Mouse (Mus musculus): ENCODE measurements around the gene Hamp2.
A peak's percentile ranks its signal among the peaks of the same experiment; 100 is the strongest.

Gene Hamp2

DNA sequence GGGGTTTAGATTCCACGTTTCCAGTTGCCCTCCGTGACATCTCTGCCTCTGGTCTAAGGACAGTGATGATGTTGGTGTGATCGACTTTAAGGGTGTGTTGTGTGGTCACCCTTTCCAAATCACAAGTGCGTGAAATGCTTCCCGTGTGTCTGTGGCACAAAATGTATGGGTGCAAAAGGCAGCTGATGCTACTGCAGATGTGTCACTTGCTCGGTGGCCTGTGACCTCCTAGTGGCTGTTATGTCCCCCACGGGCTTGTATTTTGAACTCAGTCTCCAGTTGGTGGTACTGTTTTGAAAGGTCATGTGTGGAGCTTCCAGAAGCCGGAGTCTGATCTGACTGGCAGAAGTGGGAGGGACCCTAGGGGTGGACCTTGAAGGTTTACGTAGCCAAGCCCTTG, 32.7 kb downstream of the Hamp2 start:
- no peak for DNase-seq (ENCODE audit: low read depth)

DNA sequence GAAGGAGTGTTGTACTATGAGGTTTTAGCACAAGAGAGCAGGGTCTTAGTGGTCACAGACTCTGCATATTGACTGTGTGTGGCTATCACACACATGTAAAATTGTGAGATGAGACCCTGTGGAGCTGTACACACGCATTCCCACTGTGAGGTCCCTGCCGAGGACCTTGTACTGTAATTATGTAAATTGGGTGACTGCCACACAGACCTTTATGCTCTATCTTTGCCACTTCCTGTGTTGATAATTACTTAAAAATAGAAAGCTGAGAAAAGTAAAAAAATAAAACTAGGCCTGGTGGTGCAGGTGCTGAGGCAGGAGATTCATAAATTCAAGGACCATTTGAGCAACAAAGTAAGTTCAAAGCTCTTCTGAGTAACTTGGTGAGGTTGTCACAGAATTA, 33.8 kb downstream of the Hamp2 start:
- DNase-seq (ENCODE audit: low read depth): no peak

DNA sequence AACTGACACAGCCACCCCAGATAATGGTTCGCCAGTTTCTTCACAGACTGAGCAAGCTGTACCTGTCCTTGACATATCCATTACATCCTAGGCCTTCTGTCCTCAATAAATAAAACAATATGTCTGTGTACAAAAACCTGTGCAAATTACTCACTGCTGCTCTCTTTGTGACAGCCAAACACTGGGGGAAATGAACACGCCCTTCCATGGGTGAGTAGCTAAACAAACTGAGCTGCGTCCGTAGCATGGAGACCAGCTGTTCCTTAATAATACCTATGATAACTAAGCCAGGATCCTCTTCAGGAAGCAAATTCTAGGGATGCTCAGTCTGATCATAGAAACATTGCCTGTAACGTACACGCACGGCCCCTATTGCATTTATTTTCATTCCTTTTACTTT, 35.7 kb downstream of the Hamp2 start:
- DNase-seq (ENCODE audit: low read depth): no peak

DNA sequence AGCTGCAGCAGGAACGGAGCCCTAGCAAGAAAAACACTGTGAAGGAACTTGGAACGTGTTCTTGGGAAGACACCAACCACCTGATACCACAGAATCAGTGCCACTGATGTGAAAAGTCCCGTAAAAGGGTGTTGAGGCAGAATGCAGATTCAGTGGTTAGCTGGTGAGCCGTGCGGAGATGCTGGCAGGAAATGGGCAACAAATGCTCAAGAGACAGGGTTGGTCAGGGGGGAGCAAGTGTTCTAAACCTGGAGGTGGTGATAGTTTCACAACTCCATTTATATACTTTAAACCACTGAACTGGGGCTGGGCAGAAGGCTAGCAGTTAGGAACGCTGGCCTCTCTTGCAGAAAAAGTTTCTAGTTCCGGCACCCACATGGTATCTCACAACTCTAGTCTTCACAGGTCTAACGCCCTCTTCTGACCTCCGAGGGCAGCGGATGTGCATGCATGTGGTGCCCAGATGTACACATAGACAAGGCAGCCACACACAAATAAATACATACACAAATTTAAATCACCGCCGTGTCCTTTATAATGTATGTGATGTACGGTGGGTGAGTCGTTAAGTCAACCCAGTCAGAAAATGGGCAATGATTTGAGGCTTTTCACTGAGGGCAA, 36.8 kb downstream of the Hamp2 start:
- DNase-seq (ENCODE audit: low read depth): no peak

DNA sequence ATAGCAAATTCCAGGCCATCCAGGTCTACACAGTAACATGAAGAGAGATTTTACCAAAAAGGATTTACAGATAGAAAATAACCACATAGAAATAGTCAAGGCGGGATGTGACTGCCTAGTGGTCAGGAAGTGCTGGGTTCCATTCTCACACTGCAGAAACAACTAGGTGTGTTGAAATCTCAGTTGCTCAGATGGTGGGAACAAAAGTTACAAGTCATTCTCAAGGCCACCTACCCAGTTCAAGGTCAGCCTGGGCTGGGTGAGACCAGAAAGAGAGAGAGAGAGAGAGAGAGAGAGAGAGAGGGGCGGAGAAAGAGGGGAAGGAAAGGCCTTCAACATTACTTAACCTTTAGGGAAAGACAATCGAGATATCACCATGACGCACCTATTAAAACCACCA, 37.6 kb downstream of the Hamp2 start:
- DNase-seq (ENCODE audit: low read depth): no peak

DNA sequence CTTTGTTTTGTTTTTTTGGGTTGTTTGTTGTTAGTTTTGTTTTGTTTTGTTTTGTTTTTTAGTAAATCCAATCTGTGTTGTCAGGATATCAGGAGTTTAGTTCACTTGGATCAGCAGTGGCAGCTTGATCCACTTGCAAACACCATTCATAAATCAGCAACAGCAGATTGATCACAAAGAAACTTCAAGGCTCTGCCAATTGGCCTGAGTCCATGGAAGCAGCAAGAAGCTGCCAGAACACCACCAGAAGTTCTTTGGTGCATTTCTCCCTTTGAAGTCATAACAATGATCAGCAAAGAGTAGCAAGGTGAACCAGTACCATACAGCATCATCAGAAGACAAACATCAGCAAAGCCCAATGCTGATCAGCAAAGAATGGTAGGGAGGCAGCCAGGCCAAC, 40.4 kb downstream of the Hamp2 start:
- no peak for DNase-seq (ENCODE audit: low read depth)

DNA sequence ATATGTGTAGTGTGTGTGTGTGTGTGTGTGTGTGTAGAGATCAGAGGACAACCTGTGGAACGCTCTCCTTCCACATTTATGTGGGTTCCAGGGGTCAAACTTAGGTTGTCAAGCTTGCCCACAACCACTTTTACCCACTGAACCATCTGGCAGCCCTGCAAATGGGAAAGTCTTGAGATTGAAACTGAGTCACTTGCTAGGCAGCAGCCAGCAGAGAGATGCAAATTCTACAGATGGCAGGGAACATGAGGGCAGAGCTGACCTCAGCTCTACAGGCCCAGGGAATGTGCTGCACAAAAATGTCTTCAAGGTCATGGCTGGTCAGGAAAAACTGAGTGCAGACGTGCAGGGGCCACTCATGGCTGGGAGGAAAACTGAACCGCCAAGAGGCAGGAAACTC, 43.1 kb downstream of the Hamp2 start:
- no peak for DNase-seq (ENCODE audit: low read depth)

DNA sequence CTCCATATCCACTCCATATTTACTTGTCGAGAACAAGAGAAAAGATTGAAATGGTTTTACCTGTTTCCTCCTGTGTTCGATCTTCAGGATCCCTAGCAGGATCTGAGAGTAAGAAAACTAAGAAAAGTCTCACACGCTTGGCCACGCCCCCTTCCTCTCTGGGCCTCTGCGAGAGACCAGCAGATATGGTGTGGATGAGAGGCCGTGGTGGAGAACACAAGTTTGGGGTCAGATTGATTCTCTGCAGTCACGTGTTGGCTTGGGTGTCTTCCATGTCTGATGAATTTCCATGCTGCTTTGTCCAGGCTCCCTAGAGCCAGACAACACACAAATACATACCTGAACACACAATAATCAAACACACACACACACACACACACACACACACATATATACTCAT, 44.3 kb downstream of the Hamp2 start, which contains the start of gene Cd22:
Gene Cd22 (minus strand): TSS at position 167 of the 400 bp plus-strand sequence.
- DNase-seq (ENCODE audit: low read depth): no peak

DNA sequence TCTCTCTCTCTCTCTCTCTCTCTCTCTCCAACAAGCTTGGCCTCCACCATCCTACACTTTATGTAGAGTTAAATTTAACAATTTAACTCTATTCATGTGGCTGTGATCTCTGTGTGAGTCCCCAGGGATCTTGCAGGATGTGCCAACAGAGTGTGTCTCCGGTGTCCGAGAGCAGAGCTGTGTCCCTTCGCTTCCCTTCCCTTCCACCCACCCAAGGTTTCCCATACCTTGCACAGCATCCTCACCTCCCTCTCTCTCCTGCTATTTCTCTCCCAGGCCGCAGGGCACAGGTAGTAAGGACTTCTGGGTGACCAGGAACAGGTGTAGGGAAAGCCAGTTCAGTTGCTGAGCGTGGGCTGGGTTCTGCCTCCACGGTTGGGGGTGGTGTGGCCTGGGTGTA, 45.5 kb downstream of the Hamp2 start:
- DNase-seq (ENCODE audit: low read depth): no peak

DNA sequence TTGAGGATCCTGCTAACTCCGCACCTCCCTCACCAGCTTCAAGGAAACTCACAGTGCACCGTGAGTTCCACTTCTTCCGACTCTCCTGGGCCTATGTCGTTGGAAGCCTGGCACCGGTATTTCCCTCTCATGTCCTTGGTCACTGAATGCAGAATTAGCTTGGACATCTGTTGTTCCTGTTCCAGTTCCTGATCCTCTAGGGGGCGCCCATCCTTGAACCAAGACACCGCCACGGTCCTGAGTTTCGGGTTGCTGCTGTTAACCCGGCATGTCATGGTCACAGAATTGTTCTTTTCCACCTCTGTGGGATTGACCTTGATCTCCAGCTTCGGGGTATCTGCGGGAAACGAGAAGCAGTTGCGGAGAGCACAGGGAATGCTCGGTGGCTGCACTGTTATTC, 51.4 kb downstream of the Hamp2 start:
- peak; percentile 66 for DNase-seq (ENCODE audit: low read depth)
